Mouse (Mus musculus): ENCODE measurements around the gene Gm10762. TPM values are rescaled to one million over a fixed set of nuclear protein-coding genes. Genes with fewer than 3 reads are reported as not detected.
"Not testable (repeated sequence)": the region's sequence is repeated elsewhere in the genome, so short reads cannot be mapped to it uniquely, and the experiment has no call there.

Gene Gm10762
- 1 to 10 TPM; 3.9 to 6.2 (median 5.8) TPM for total RNA-seq (2022)

- peak; percentile 74 for DNase-seq
These were observed at the start of gene Gm10762 for GRCm38 (mm10) chr2:128967661-128968441. Gene Gm10762, minus strand, starts transcription at chr2:128967725.

- DNase-seq = not testable (repeated sequence)
These were observed 41.3 kb upstream of the Gm10762 start for GRCm38 (mm10) chr2:129008867-129009266.

- DNase-seq = no peak
These were observed 38.7 kb upstream of the Gm10762 start for GRCm38 (mm10) chr2:129006194-129006749.

- DNase-seq = no peak
These were observed 37.3 kb upstream of the Gm10762 start for GRCm38 (mm10) chr2:129004872-129005271.

GRCm38 (mm10) chr2:128984746-128985145 lies 17.2 kb upstream of the Gm10762 start:
- no peak for DNase-seq

- no peak for DNase-seq
These were observed 8.0 kb upstream of the Gm10762 start for GRCm38 (mm10) chr2:128975572-128975971.

GRCm38 (mm10) chr2:128972301-128972700 lies 4.8 kb upstream of the Gm10762 start:
- DNase-seq = no peak

- no peak for DNase-seq
These were observed 1.1 kb upstream of the Gm10762 start for GRCm38 (mm10) chr2:128968475-128969083.

GRCm38 (mm10) chr2:128966641-128967580 lies 614 bp downstream of the Gm10762 start, which contains the start of gene Zc3h6:
Gene Zc3h6, plus strand, starts transcription at chr2:128967402.
- DNase-seq = peak; percentile 97

- DNase-seq = no peak
These were observed 1.3 kb downstream of the Gm10762 start for GRCm38 (mm10) chr2:128966236-128966635.

GRCm38 (mm10) chr2:128965505-128966105 lies 1.9 kb downstream of the Gm10762 start:
- no peak for DNase-seq

- DNase-seq = no peak
These were observed 13.3 kb downstream of the Gm10762 start for GRCm38 (mm10) chr2:128954186-128954585.

- DNase-seq = no peak
These were observed 19.4 kb downstream of the Gm10762 start for GRCm38 (mm10) chr2:128947962-128948588.

GRCm38 (mm10) chr2:128943538-128944528 lies 23.7 kb downstream of the Gm10762 start, which contains the start of gene Zc3h8:
Gene Zc3h8, minus strand, starts transcription at chr2:128944077.
- peak; percentile 95 for DNase-seq

- DNase-seq = no peak
These were observed 31.3 kb downstream of the Gm10762 start for GRCm38 (mm10) chr2:128936256-128936655.

GRCm38 (mm10) chr2:128930704-128931103 lies 36.8 kb downstream of the Gm10762 start:
- DNase-seq = no peak

GRCm38 (mm10) chr2:128928446-128928845 lies 39.1 kb downstream of the Gm10762 start:
- no peak for DNase-seq

- no peak for DNase-seq
These were observed 42.7 kb downstream of the Gm10762 start for GRCm38 (mm10) chr2:128924799-128925198.

Data from adrenal gland, adult 8-10 months (tissue).